Mouse (Mus musculus): ENCODE results near the gene Ddr1. TPM values are rescaled to one million over a fixed set of nuclear protein-coding genes. Genes with fewer than 3 reads are reported as not detected.

Gene Ddr1
- polyA plus RNA-seq, 1 experiment = 91.2 TPM

DNA sequence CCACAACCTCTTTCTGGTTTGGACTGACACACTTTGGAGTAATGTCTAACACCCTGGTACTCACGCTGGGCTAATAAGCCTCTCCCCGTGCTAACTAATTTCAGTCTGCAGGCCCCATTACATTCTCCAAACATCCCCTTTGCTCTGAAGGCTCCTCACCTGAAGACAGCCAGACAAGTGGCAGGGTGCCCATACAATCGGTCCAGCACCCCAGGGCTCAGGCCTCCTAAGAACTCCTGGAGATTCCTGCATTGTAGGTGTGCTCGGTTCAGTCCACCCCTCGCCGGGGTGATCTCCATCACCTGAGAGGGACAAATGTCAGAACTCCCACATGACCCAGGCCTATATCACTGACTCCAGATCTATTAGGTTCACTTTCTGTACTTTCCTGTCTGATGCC, 31.9 kb downstream of the Ddr1 start:
- Histone ChIP-seq H3K4me3 (ENCODE audit: insufficient read depth, low read depth, low read length) (no peak overlapping the region), H3K27me3 (replicated peaks; ENCODE audit: control insufficient read depth, insufficient read depth, low read length) (no peaks in the 10 kb centered on the region)
- WGBS = 83% methylated on average over 6 of the region's 6 CpGs

GRCm38 (mm10) chr17:35671846-35672245, 32.6 kb downstream of the Ddr1 start:
- Histone ChIP-seq H3K4me1 (ENCODE audit: control insufficient read depth, insufficient read depth, low read length) (no peaks in the 10 kb centered on the region; the same call in 1 of the 2 replicates), H3K36me3 (ENCODE audit: control insufficient read depth, insufficient read depth, low read length) (no peaks in the 10 kb centered on the region), H3K27ac (ENCODE audit: insufficient read depth, low read depth, low read length) (no peak overlapping the region), H3K4me3 (ENCODE audit: insufficient read depth, low read depth, low read length) (no peak overlapping the region), H3K27me3 (replicated peaks; ENCODE audit: control insufficient read depth, insufficient read depth, low read length) (no peaks in the 10 kb centered on the region)
- TF ChIP-seq CTCF (conservative IDR thresholded peaks at IDR 0.05; ENCODE audit: insufficient read depth, insufficient read length, low read depth, low read length) (no peak), POLR2A (IDR thresholded peaks at IDR 0.05; ENCODE audit: low read depth, low read length) (no peak)
- no peak for DNase-seq
- WGBS = 94% methylated on average over 6 of the region's 6 CpGs

More for the DNA sequence above, 31.9 kb downstream of the Ddr1 start:
- TF ChIP-seq POLR2A (IDR thresholded peaks at IDR 0.05; ENCODE audit: low read depth, low read length) (no peak), CTCF (conservative IDR thresholded peaks at IDR 0.05; ENCODE audit: insufficient read depth, insufficient read length, low read depth, low read length) (no peak)
- Histone ChIP-seq H3K4me1 (ENCODE audit: control insufficient read depth, insufficient read depth, low read length) (no peaks in the 10 kb centered on the region; the same call in 1 of the 2 replicates), H3K27ac (ENCODE audit: insufficient read depth, low read depth, low read length) (no peak overlapping the region), H3K36me3 (ENCODE audit: control insufficient read depth, insufficient read depth, low read length) (no peaks in the 10 kb centered on the region)
- no peak for DNase-seq

GRCm38 (mm10) chr17:35669731-35670130, 34.7 kb downstream of the Ddr1 start:
- WGBS = 91% methylated on average over 9 of the region's 9 CpGs
- H3K36me3 ChIP-seq (ENCODE audit: control insufficient read depth, insufficient read depth, low read length) = no peaks in the 10 kb centered on the region
- no peaks in the 10 kb centered on the region; the same call in 1 of the 2 replicates for H3K4me1 ChIP-seq (ENCODE audit: control insufficient read depth, insufficient read depth, low read length)
- no peak overlapping the region for H3K4me3 ChIP-seq (ENCODE audit: insufficient read depth, low read depth, low read length)
- H3K27ac ChIP-seq (ENCODE audit: insufficient read depth, low read depth, low read length) = no peak overlapping the region
- H3K27me3 ChIP-seq (replicated peaks; ENCODE audit: control insufficient read depth, insufficient read depth, low read length) = no peaks in the 10 kb centered on the region
- no peak for DNase-seq
- TF ChIP-seq POLR2A (IDR thresholded peaks at IDR 0.05; ENCODE audit: low read depth, low read length) (no peak), CTCF (conservative IDR thresholded peaks at IDR 0.05; ENCODE audit: insufficient read depth, insufficient read length, low read depth, low read length) (no peak)

- no peaks in the 10 kb centered on the region for H3K27me3 ChIP-seq (replicated peaks; ENCODE audit: control insufficient read depth, insufficient read depth, low read length)
- H3K4me3 ChIP-seq (ENCODE audit: insufficient read depth, low read depth, low read length) = peak within 1 kb of the TSS; percentile 81
- H3K36me3 ChIP-seq (ENCODE audit: control insufficient read depth, insufficient read depth, low read length) = no peaks in the 10 kb centered on the region
- TF ChIP-seq POLR2A (IDR thresholded peaks at IDR 0.05; ENCODE audit: low read depth, low read length) = peak; percentile 77
- TF ChIP-seq CTCF (conservative IDR thresholded peaks at IDR 0.05; ENCODE audit: insufficient read depth, insufficient read length, low read depth, low read length) = no peak
- under 1% methylated on average over 61 of the region's 61 CpGs for WGBS
- peak within 1 kb of the TSS; percentile 51 for H3K27ac ChIP-seq (ENCODE audit: insufficient read depth, low read depth, low read length)
- no peaks in the 10 kb centered on the region for H3K4me1 ChIP-seq (ENCODE audit: control insufficient read depth, insufficient read depth, low read length)
- peak; percentile 98 for DNase-seq
Observed at GRCm38 (mm10) chr17:35667334-35668065, 36.9 kb downstream of the Ddr1 start, which contains the start of gene Vars2. Vars2 (minus strand) TSS chr17:35667592.

DNA sequence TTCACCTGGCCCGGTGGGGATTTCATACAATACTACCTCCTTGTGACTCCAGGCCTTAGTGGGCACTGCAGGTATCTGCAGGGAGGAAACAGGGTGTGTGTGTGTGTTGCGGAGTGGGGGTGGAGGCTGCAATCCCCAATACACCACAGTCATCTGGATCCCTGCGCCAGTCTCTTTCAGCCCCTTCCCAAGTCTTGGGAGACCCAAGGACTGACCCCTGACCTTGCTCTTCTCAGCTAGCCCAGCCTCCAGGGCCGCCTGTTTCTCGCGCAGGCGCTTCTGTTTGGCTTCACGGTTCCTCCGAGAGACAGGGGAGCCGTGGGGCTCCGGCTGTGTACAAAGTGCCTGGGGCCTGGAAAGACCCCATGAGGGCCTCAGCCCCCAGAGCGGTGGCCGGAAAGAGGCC, 37.6 kb downstream of the Ddr1 start:
- Histone ChIP-seq H3K4me3 (ENCODE audit: insufficient read depth, low read depth, low read length) (peak overlapping the region; percentile 81), H3K36me3 (ENCODE audit: control insufficient read depth, insufficient read depth, low read length) (no peaks in the 10 kb centered on the region), H3K4me1 (ENCODE audit: control insufficient read depth, insufficient read depth, low read length) (no peaks in the 10 kb centered on the region), H3K27ac (ENCODE audit: insufficient read depth, low read depth, low read length) (0 out of 2 replicates have a peak overlapping the region, but pooled peaks have one; percentile 8), H3K27me3 (replicated peaks; ENCODE audit: control insufficient read depth, insufficient read depth, low read length) (no peaks in the 10 kb centered on the region)
- no peak for DNase-seq
- WGBS = 4% methylated on average over 13 of the region's 13 CpGs
- TF ChIP-seq POLR2A (IDR thresholded peaks at IDR 0.05; ENCODE audit: low read depth, low read length) = no peak
- no peak for TF ChIP-seq CTCF (conservative IDR thresholded peaks at IDR 0.05; ENCODE audit: insufficient read depth, insufficient read length, low read depth, low read length)

- Histone ChIP-seq H3K27ac (ENCODE audit: insufficient read depth, low read depth, low read length) (no peak overlapping the region), H3K27me3 (replicated peaks; ENCODE audit: control insufficient read depth, insufficient read depth, low read length) (no peaks in the 10 kb centered on the region), H3K36me3 (ENCODE audit: control insufficient read depth, insufficient read depth, low read length) (no peaks in the 10 kb centered on the region), H3K4me3 (ENCODE audit: insufficient read depth, low read depth, low read length) (no peak overlapping the region), H3K4me1 (ENCODE audit: control insufficient read depth, insufficient read depth, low read length) (no peaks in the 10 kb centered on the region)
- peak; percentile 70 for TF ChIP-seq CTCF (conservative IDR thresholded peaks at IDR 0.05; ENCODE audit: insufficient read depth, insufficient read length, low read depth, low read length)
- TF ChIP-seq POLR2A (IDR thresholded peaks at IDR 0.05; ENCODE audit: low read depth, low read length) = no peak
- 64% methylated on average over 17 of the region's 17 CpGs for WGBS
- DNase-seq = peak; percentile 65
Observed at GRCm38 (mm10) chr17:35665957-35666515, 38.4 kb downstream of the Ddr1 start.

- no peak for DNase-seq
- Histone ChIP-seq H3K4me1 (ENCODE audit: control insufficient read depth, insufficient read depth, low read length) (peaks cover 13% of the 10 kb centered on the region; the same call in 1 of the 2 replicates), H3K36me3 (ENCODE audit: control insufficient read depth, insufficient read depth, low read length) (no peaks in the 10 kb centered on the region), H3K27me3 (replicated peaks; ENCODE audit: control insufficient read depth, insufficient read depth, low read length) (no peaks in the 10 kb centered on the region), H3K4me3 (ENCODE audit: insufficient read depth, low read depth, low read length) (no peak overlapping the region), H3K27ac (ENCODE audit: insufficient read depth, low read depth, low read length) (no peak overlapping the region)
- TF ChIP-seq CTCF (conservative IDR thresholded peaks at IDR 0.05; ENCODE audit: insufficient read depth, insufficient read length, low read depth, low read length) (no peak), POLR2A (IDR thresholded peaks at IDR 0.05; ENCODE audit: low read depth, low read length) (no peak)
- 64% methylated on average over 2 of the region's 2 CpGs for WGBS
Observed at GRCm38 (mm10) chr17:35653086-35653485, 51.3 kb downstream of the Ddr1 start.
